Mouse (Mus musculus): Measurements from ENCODE around the gene Defa34.
"Not testable (repeated sequence)": the region's sequence is repeated elsewhere in the genome, so short reads cannot be mapped to it uniquely, and the experiment has no call there.

The Defa34 gene

GRCm38 (mm10) chr8:21665497-21665896 is at the start of gene Defa34:
Defa34 (plus strand) TSS chr8:21665797.
- DNase-seq (ENCODE audit: low spot score): not testable (repeated sequence)

GRCm38 (mm10) chr8:21617883-21618282 is 47.7 kb upstream of the Defa34 start, which contains the start of gene Defa26:
Defa26 (plus strand) TSS chr8:21618183.
- DNase-seq (ENCODE audit: low spot score): not testable (repeated sequence)

- not testable (repeated sequence) for DNase-seq (ENCODE audit: low spot score)
Measured at GRCm38 (mm10) chr8:21655480-21655879, 10.1 kb upstream of the Defa34 start, which contains the start of gene Defa17. Defa17 (plus strand) TSS chr8:21655780.

- DNase-seq (ENCODE audit: low spot score): not testable (repeated sequence)
Measured at GRCm38 (mm10) chr8:21703545-21703944, 37.9 kb downstream of the Defa34 start, which contains the start of gene AY761184. AY761184 (minus strand) TSS chr8:21703645.

Measured in layer of hippocampus, adult 9-10 months (tissue).